Mouse (Mus musculus): ENCODE measurements around the gene Ccl27a.
"Not testable (repeated sequence)": the region's sequence is repeated elsewhere in the genome, so short reads cannot be mapped to it uniquely, and the experiment has no call there.

Ccl27a gene
- long read RNA-seq, experiment 1, transcript Ccl27a-211 (4 exons, 556 nt), result major isoform, 10 of 32 reads
- long read RNA-seq, experiment 1, transcript Ccl27a-206 (6 exons, 590 nt), result minor isoform, 8 of 32 reads
- long read RNA-seq, experiment 1, partial matches to known transcripts, result 0 of 32 reads
- long read RNA-seq, experiment 1, other reads (novel, unspliced or antisense), result 6 of 32 reads
- long read RNA-seq, experiment 2, transcript Ccl27a-211 (4 exons, 556 nt), result minor isoform, 10 of 52 reads
- long read RNA-seq, experiment 2, transcript Ccl27a-203 (3 exons, 428 nt), result minor isoform, 5 of 52 reads
- long read RNA-seq, experiment 2, transcript Ccl27a-202 (4 exons, 350 nt), result minor isoform, 5 of 52 reads
- long read RNA-seq, experiment 2, transcript Ccl27a-206 (6 exons, 590 nt), result major isoform, 14 of 52 reads
- long read RNA-seq, experiment 2, partial matches to known transcripts, result 2 of 52 reads
- long read RNA-seq, experiment 2, other reads (novel, unspliced or antisense), result 10 of 52 reads

- intact Hi-C loops (cut with DNase I), result not testable (repeated sequence)
These were observed at the start of gene Ccl27a for GRCm38 (mm10) chr4:41774002-41774401. TSS of gene Ccl27a (minus strand) at chr4:41774247.

- intact Hi-C loops (cut with DNase I), result not testable (repeated sequence)
These were observed 9.2 kb upstream of the Ccl27a start for GRCm38 (mm10) chr4:41783197-41783596.

GRCm38 (mm10) chr4:41782711-41783110, 8.7 kb upstream of the Ccl27a start:
- intact Hi-C loops (cut with DNase I), result not testable (repeated sequence)

- intact Hi-C loops (cut with DNase I), result not testable (repeated sequence)
These were observed 7.9 kb upstream of the Ccl27a start for GRCm38 (mm10) chr4:41781748-41782485.

GRCm38 (mm10) chr4:41781271-41781670, 7.2 kb upstream of the Ccl27a start:
- intact Hi-C loops (cut with DNase I), result not testable (repeated sequence)

GRCm38 (mm10) chr4:41775840-41776239, 1.8 kb upstream of the Ccl27a start:
- intact Hi-C loops (cut with DNase I), result not testable (repeated sequence)

- intact Hi-C loops (cut with DNase I), result not testable (repeated sequence)
These were observed 459 bp upstream of the Ccl27a start for GRCm38 (mm10) chr4:41774506-41774905.

GRCm38 (mm10) chr4:41773502-41773901, 545 bp downstream of the Ccl27a start:
- intact Hi-C loops (cut with DNase I), result not testable (repeated sequence)

GRCm38 (mm10) chr4:41772946-41773345, 1.1 kb downstream of the Ccl27a start:
- intact Hi-C loops (cut with DNase I), result not testable (repeated sequence)

- intact Hi-C loops (cut with DNase I), result not testable (repeated sequence)
These were observed 6.7 kb downstream of the Ccl27a start for GRCm38 (mm10) chr4:41767301-41767700.

- intact Hi-C loops (cut with DNase I), result not testable (repeated sequence)
These were observed 10.9 kb downstream of the Ccl27a start for GRCm38 (mm10) chr4:41763176-41763575.

GRCm38 (mm10) chr4:41762688-41763114, 11.3 kb downstream of the Ccl27a start:
- intact Hi-C loops (cut with DNase I), result not testable (repeated sequence)

GRCm38 (mm10) chr4:41762099-41762687, 11.9 kb downstream of the Ccl27a start:
- intact Hi-C loops (cut with DNase I), result no loop called here

GRCm38 (mm10) chr4:41761680-41762079, 12.4 kb downstream of the Ccl27a start:
- intact Hi-C loops (cut with DNase I), result no loop called here

GRCm38 (mm10) chr4:41760911-41761310, 13.1 kb downstream of the Ccl27a start:
- intact Hi-C loops (cut with DNase I), result no loop called here

- intact Hi-C loops (cut with DNase I), result no loop called here
These were observed 13.7 kb downstream of the Ccl27a start for GRCm38 (mm10) chr4:41760288-41760721.

GRCm38 (mm10) chr4:41759656-41760287, 14.3 kb downstream of the Ccl27a start:
- intact Hi-C loops (cut with DNase I), result no loop called here

- intact Hi-C loops (cut with DNase I), result no loop called here
These were observed 14.8 kb downstream of the Ccl27a start for GRCm38 (mm10) chr4:41759206-41759605.

- intact Hi-C loops (cut with DNase I), result no loop called here
These were observed 15.3 kb downstream of the Ccl27a start for GRCm38 (mm10) chr4:41758701-41759100.

- intact Hi-C loops (cut with DNase I), result no loop called here
These were observed 16.0 kb downstream of the Ccl27a start for GRCm38 (mm10) chr4:41758021-41758420.

- intact Hi-C loops (cut with DNase I), result no loop called here
These were observed 16.7 kb downstream of the Ccl27a start for GRCm38 (mm10) chr4:41757321-41757720.
